Mouse (Mus musculus): ENCODE measurements at regions not wholly inside any gene's neighbourhood (a gene's known extent, or its start where the extent isn't known, plus 50 kb on each side); places are given as distances from the start of the nearest gene placed in this dataset.

GRCm38 (mm10) chr14:76700190-76700589 is 143.5 kb upstream of the Serp2 start:
- TF ChIP-seq CTCF (IDR thresholded peaks at IDR 0.05; ENCODE audit: extremely low read depth, insufficient read depth, low read length) (no peak), POLR2A (IDR thresholded peaks at IDR 0.05; ENCODE audit: extremely low read depth, insufficient read depth, low read length) (no peak)
